Mouse (Mus musculus) heart, embryonic 14.5 days (tissue): Measurements from ENCODE around the gene Snd1. TPM values are rescaled to one million over a fixed set of nuclear protein-coding genes. Genes with fewer than 3 reads are reported as not detected.

Experiments
- ATAC-seq: fragments of 200-750 bp; cut with Nextera tagmentation; 2 replicates; pipeline ENCODE4 v1.8.0; 2017; ENCODE audit warnings: low read depth, moderate TSS enrichment; ENCODE audit not compliant: insufficient number of reproducible peaks, insufficient read depth, low FRiP score
- H3K27ac ChIP-seq, 2 experiments: fragments of 200-500 bp in 1 of 2; fragments of 300-500 bp in 1 of 2; sonication (generic) in 1 of 2; replicated peaks in 1 of 2; 2 replicates each; pipeline ENCODE4 v1.5.1; 2012 to 2014; ENCODE audit warnings: low read depth in 2 of 2, low read length in 2 of 2, control low read depth in 1 of 2, mild to moderate bottlenecking in 1 of 2, mixed read lengths in 1 of 2; ENCODE audit not compliant: control insufficient read depth in 1 of 2, insufficient read depth in 1 of 2
- H3K27me3 ChIP-seq: fragments of 300-500 bp; sonication (generic); 2 replicates; pipeline ENCODE4 v1.6.1; 2014; ENCODE audit warnings: mild to moderate bottlenecking, low read length, control low read depth; ENCODE audit not compliant: control insufficient read depth, insufficient read depth
- H3K36me3 ChIP-seq: fragments of 300-500 bp; sonication (generic); 2 replicates; pipeline ENCODE4 v1.6.1; 2014; ENCODE audit warnings: mild to moderate bottlenecking, control low read depth, low read length, mixed read lengths; ENCODE audit not compliant: control insufficient read depth, insufficient read depth
- H3K4me1 ChIP-seq, 2 experiments: fragments of 200-500 bp in 1 of 2; fragments of 300-500 bp in 1 of 2; sonication (generic) in 1 of 2; 2 replicates each; pipeline ENCODE4 v1.6.1; 2012 to 2014; ENCODE audit warnings: low read length in 2 of 2, control low read depth in 1 of 2, mixed read lengths in 1 of 2; ENCODE audit not compliant: control insufficient read depth in 2 of 2, insufficient read depth in 2 of 2
- H3K4me2 ChIP-seq: fragments of 300-500 bp; sonication (generic); 2 replicates; pipeline ENCODE4 v1.6.1; 2014; ENCODE audit warnings: mild to moderate bottlenecking, low read length
- H3K4me3 ChIP-seq, 2 experiments: fragments of 200-500 bp in 1 of 2; fragments of 300-500 bp in 1 of 2; sonication (generic) in 1 of 2; 2 replicates each; pipeline ENCODE4 v1.5.1; 2012 to 2014; ENCODE audit warnings: low read length in 2 of 2, mild to moderate bottlenecking in 2 of 2, control low read depth in 1 of 2, low read depth in 1 of 2, moderate library complexity in 1 of 2; ENCODE audit not compliant: control insufficient read depth in 1 of 2, insufficient read depth in 1 of 2
- H3K9ac ChIP-seq: fragments of 300-500 bp; sonication (generic); 2 replicates; pipeline ENCODE4 v1.6.1; 2014; ENCODE audit warnings: mild to moderate bottlenecking, low read length
- H3K9me3 ChIP-seq: fragments of 300-500 bp; sonication (generic); 2 replicates; pipeline ENCODE4 v1.6.1; 2016; ENCODE audit warnings: low read length, control low read depth; ENCODE audit not compliant: control insufficient read depth
- WGBS: fragments of 180-500 bp; shearing (Covaris S2); extraction: QIAGEN DNeasy Blood & Tissue Kit; methylation state at CpG from one replicate; pipeline ENCODE4 v1.1.7; 2014; 5-methylcytosine and 5-hydroxymethylcytosine counted together
- polyA plus RNA-seq: library from polyadenylated mRNA; unstranded; fragments of >200 nt; fragmentation: Nextera tagmentation; extraction: Ambion mirVana; gene quantifications from 2 replicates; pipeline ENCODE4 v1.2.1, GENCODE M21; 2014

The Snd1 gene
- polyA plus RNA-seq, 1 experiment from 2014 or later: 80.0 TPM

- H3K27ac ChIP-seq: no peak overlapping the region
- no peaks in the 10 kb centered on the region for H3K36me3 ChIP-seq
- H3K4me1 ChIP-seq: peaks cover 12 to 16% of the 10 kb centered on the region in 2 experiments
- no peaks in the 10 kb centered on the region for H3K27me3 ChIP-seq
- no peak overlapping the region for H3K4me3 ChIP-seq
- H3K4me2 ChIP-seq: no peak overlapping the region
- 43% methylated on average over 8 of the region's 8 CpGs for WGBS
- ATAC-seq: no peak
- H3K9me3 ChIP-seq: no peaks in the 10 kb centered on the region
- H3K9ac ChIP-seq: no peak overlapping the region
Observed at GRCm38 (mm10) chr6:28862304-28862703, 387.4 kb downstream of the Snd1 start.

GRCm38 (mm10) chr6:28864684-28865083 is 389.7 kb downstream of the Snd1 start:
- H3K4me2 ChIP-seq: no peak overlapping the region
- H3K27ac ChIP-seq: no peak overlapping the region
- no peaks in the 10 kb centered on the region for H3K27me3 ChIP-seq
- 70% methylated on average over 5 of the region's 5 CpGs for WGBS
- H3K9me3 ChIP-seq: no peaks in the 10 kb centered on the region
- no peak overlapping the region for H3K4me3 ChIP-seq
- H3K9ac ChIP-seq: no peak overlapping the region
- ATAC-seq: no peak
- H3K36me3 ChIP-seq: no peaks in the 10 kb centered on the region
- peaks cover 9 to 12% of the 10 kb centered on the region in 2 experiments for H3K4me1 ChIP-seq

- WGBS: 83% methylated on average over 10 of the region's 10 CpGs
- no peaks in the 10 kb centered on the region for H3K9me3 ChIP-seq
- no peak for ATAC-seq
- no peaks in the 10 kb centered on the region for H3K27me3 ChIP-seq
- H3K4me2 ChIP-seq: no peak overlapping the region
- no peak overlapping the region for H3K27ac ChIP-seq
- H3K9ac ChIP-seq: no peak overlapping the region
- H3K4me1 ChIP-seq: peaks cover 9 to 12% of the 10 kb centered on the region in 2 experiments
- H3K36me3 ChIP-seq: no peaks in the 10 kb centered on the region
- no peak overlapping the region for H3K4me3 ChIP-seq
Observed at GRCm38 (mm10) chr6:28865112-28865511, 390.2 kb downstream of the Snd1 start.

- Histone ChIP-seq H3K36me3 (no peaks in the 10 kb centered on the region), H3K4me1 (peaks cover 9 to 12% of the 10 kb centered on the region in 2 experiments), H3K4me2 (no peak overlapping the region), H3K9me3 (no peaks in the 10 kb centered on the region), H3K27ac (no peak overlapping the region), H3K9ac (no peak overlapping the region), H3K27me3 (no peaks in the 10 kb centered on the region), H3K4me3 (no peak overlapping the region)
- 89% methylated on average over 3 of the region's 3 CpGs for WGBS
- no peak for ATAC-seq
Observed at GRCm38 (mm10) chr6:28866206-28866605, 391.3 kb downstream of the Snd1 start.

- WGBS: 18% methylated on average over 2 of the region's 2 CpGs
- Histone ChIP-seq H3K4me1 (peaks cover 7 to 9% of the 10 kb centered on the region in 2 experiments), H3K4me2 (no peak overlapping the region), H3K27ac (no peak overlapping the region), H3K9ac (no peak overlapping the region), H3K4me3 (no peak overlapping the region), H3K27me3 (no peaks in the 10 kb centered on the region), H3K36me3 (no peaks in the 10 kb centered on the region), H3K9me3 (no peaks in the 10 kb centered on the region)
- ATAC-seq: no peak
Observed at GRCm38 (mm10) chr6:28867516-28868251, 392.7 kb downstream of the Snd1 start.

- Histone ChIP-seq H3K4me3 (no peak overlapping the region), H3K9ac (no peak overlapping the region), H3K4me1 (peaks cover 7 to 9% of the 10 kb centered on the region in 2 experiments), H3K27ac (no peak overlapping the region), H3K36me3 (peaks cover 16% of the 10 kb centered on the region), H3K4me2 (no peak overlapping the region), H3K9me3 (no peaks in the 10 kb centered on the region), H3K27me3 (no peaks in the 10 kb centered on the region)
- ATAC-seq: no peak
- 84% methylated on average over 5 of the region's 5 CpGs for WGBS
Observed at GRCm38 (mm10) chr6:28871725-28872420, 396.9 kb downstream of the Snd1 start.

- H3K27ac ChIP-seq: no peak overlapping the region
- no peaks in the 10 kb centered on the region for H3K27me3 ChIP-seq
- peaks cover 5% of the 10 kb centered on the region in 2 experiments for H3K4me1 ChIP-seq
- H3K36me3 ChIP-seq: peaks cover 16% of the 10 kb centered on the region
- H3K9me3 ChIP-seq: no peaks in the 10 kb centered on the region
- no peak overlapping the region for H3K4me2 ChIP-seq
- H3K9ac ChIP-seq: no peak overlapping the region
- no peak overlapping the region for H3K4me3 ChIP-seq
- WGBS: 90% methylated on average over 3 of the region's 3 CpGs
- no peak for ATAC-seq
Observed at GRCm38 (mm10) chr6:28872421-28872795, 397.5 kb downstream of the Snd1 start.
